ENCODE assay signal across 10 mouse cellular contexts in the genomic region with DNA sequence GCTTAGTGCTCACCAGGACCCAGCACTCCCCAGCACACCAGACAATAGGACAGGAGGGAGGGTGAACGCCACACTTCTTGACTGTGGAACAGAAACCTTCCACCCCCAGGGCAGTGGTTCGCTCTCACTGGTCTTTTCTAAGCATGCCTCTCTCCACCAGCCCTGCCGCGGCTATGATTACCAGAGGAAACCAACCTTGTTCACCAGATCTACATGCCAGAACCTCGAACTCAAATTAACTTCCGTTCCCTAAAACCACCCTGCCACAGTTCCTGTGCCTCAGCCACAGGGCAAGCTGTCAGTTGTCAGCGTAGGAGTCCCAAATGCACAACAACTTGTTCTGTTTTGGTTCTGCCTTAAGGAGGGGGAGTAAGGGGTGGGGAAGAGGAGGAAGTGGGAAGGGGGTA. TPM values are rescaled to one million over a fixed set of nuclear protein-coding genes. Genes with fewer than 3 reads are reported as not detected.
DNase-seq lines count a peak whose midpoint lies in the region; ATAC-seq lines count a peak whose summit lies in the region.
"Had no signal": no experiment of that assay in that cellular context is flagged by ENCODE, and none has a peak within 500 bp of the region (broad histone marks: within the 10 kb centered on the region; RNA-seq: fewer than 3 reads in every experiment).

No protein-coding gene starts in this region.

- H3K27ac ChIP-seq in heart, embryonic 10.5 days: 0 out of 2 replicates have a peak overlapping the region, but pooled peaks have one; percentile 22
- H3K27ac ChIP-seq in hindbrain, embryonic 15.5 days (replicated peaks): no peak overlapping the region
- no peak overlapping the region; the same call in 1 of the 2 replicates for H3K27ac ChIP-seq in midbrain, embryonic 10.5 days (replicated peaks)

- DNase-seq in heart, embryonic 10.5 days (ENCODE audit: low spot score): no peak
- no peak for DNase-seq in heart, adult 9 months (ENCODE audit: low spot score in 2 of 2)
- DNase-seq in T-cell, adult 2 months (ENCODE audit: low spot score): peak; percentile 73
- peak; percentile 22 for DNase-seq in midbrain, embryonic 10.5 days (ENCODE audit: low spot score)
- peak; percentile 16 to 33 for DNase-seq in thymus, postnatal 10 days (ENCODE audit: low spot score in 2 of 2)
- DNase-seq in layer of hippocampus, adult 9-10 months (ENCODE audit: low spot score): no peak

- 0 out of 2 replicates have a peak, but pooled peaks have one; percentile 23 for ATAC-seq in hindbrain, embryonic 15.5 days (ENCODE audit: low FRiP score, low read depth)
- ATAC-seq in erythroid progenitor cell, adult 5-6 weeks (replicated peaks; ENCODE audit: low FRiP score, poor library complexity, severe bottlenecking): no peak
- ATAC-seq: Patski had no signal

- no peak overlapping the region for H3K9ac ChIP-seq in hindbrain, embryonic 15.5 days

- H3K4me1 ChIP-seq in heart, embryonic 10.5 days: peaks cover 20% of the 10 kb centered on the region
- no peaks in the 10 kb centered on the region for H3K4me1 ChIP-seq in hindbrain, embryonic 15.5 days (replicated peaks)
- H3K4me1 ChIP-seq in midbrain, embryonic 10.5 days: peaks cover 12% of the 10 kb centered on the region

- peak overlapping the region; percentile 35 for H3K4me3 ChIP-seq in heart, embryonic 10.5 days
- H3K4me3 ChIP-seq in hindbrain, embryonic 15.5 days: no peak overlapping the region
- H3K4me3 ChIP-seq in midbrain, embryonic 10.5 days: peak overlapping the region; percentile 20

- WGBS in heart, embryonic 10.5 days: 6% methylated on average over 7 of the region's 7 CpGs
- 9% methylated on average over 7 of the region's 7 CpGs for WGBS in hindbrain, embryonic 15.5 days
- WGBS in midbrain, embryonic 10.5 days: 8% methylated on average over 7 of the region's 7 CpGs

- H3K27me3 ChIP-seq in heart, embryonic 10.5 days (ENCODE audit: insufficient read depth, poor library complexity, severe bottlenecking): no peaks in the 10 kb centered on the region
- H3K27me3 ChIP-seq in hindbrain, embryonic 15.5 days: no peaks in the 10 kb centered on the region
- H3K27me3 ChIP-seq in midbrain, embryonic 10.5 days (ENCODE audit: low read depth, poor library complexity, severe bottlenecking): no peaks in the 10 kb centered on the region

- no peaks in the 10 kb centered on the region for H3K9me3 ChIP-seq in heart, embryonic 10.5 days
- H3K9me3 ChIP-seq in hindbrain, embryonic 15.5 days: no peaks in the 10 kb centered on the region
- no peaks in the 10 kb centered on the region; the same call in 1 of the 2 replicates for H3K9me3 ChIP-seq in midbrain, embryonic 10.5 days (replicated peaks)

- no peaks in the 10 kb centered on the region for H3K36me3 ChIP-seq in heart, embryonic 10.5 days
- H3K36me3 ChIP-seq in hindbrain, embryonic 15.5 days: no peaks in the 10 kb centered on the region
- H3K36me3 ChIP-seq in midbrain, embryonic 10.5 days: no peaks in the 10 kb centered on the region

- peak overlapping the region; percentile 22 for H3K4me2 ChIP-seq in hindbrain, embryonic 15.5 days

RNA-seq across cellular contexts. Expression of gene Prss39, which starts 12.4 kb away (rescaled TPM):
- not detected in 2 replicates for polyA plus RNA-seq in heart, embryonic 10.5 days (2016; fragmentation: Nextera tagmentation; extraction: Ambion mirVana)
- not detected in 2 replicates for polyA plus RNA-seq in hindbrain, embryonic 15.5 days (2015; fragmentation: Nextera tagmentation; extraction: Ambion mirVana)
- not detected in 2 replicates for polyA plus RNA-seq in midbrain, embryonic 10.5 days (2016; fragmentation: Nextera tagmentation; extraction: Ambion mirVana)
- total RNA-seq in erythroid progenitor cell, adult 5-6 weeks (2015; ENCODE audit: low replicate concordance): not detected in 2 replicates
- total RNA-seq in erythroid progenitor cell, adult 5-6 weeks (2017; ENCODE audit: low replicate concordance): not detected in 2 replicates
- total RNA-seq: layer of hippocampus, postnatal 36 days had no signal
- polyA plus RNA-seq: Patski had no signal

RNA-seq across cellular contexts. Expression of gene Cfc1, which starts 24.9 kb away (rescaled TPM):
- polyA plus RNA-seq in heart, embryonic 10.5 days (2016; fragmentation: Nextera tagmentation; extraction: Ambion mirVana): 1.5 and 2.0 TPM in 2 replicates
- 0.14 and 0.45 TPM in 2 replicates for polyA plus RNA-seq in hindbrain, embryonic 15.5 days (2015; fragmentation: Nextera tagmentation; extraction: Ambion mirVana)
- polyA plus RNA-seq in midbrain, embryonic 10.5 days (2016; fragmentation: Nextera tagmentation; extraction: Ambion mirVana): not detected in 2 replicates
- not detected in 2 replicates for total RNA-seq in erythroid progenitor cell, adult 5-6 weeks (2015; ENCODE audit: low replicate concordance)
- total RNA-seq in erythroid progenitor cell, adult 5-6 weeks (2017; ENCODE audit: low replicate concordance): not detected in 2 replicates
- total RNA-seq: layer of hippocampus, postnatal 36 days had no signal
- polyA plus RNA-seq: Patski had no signal

RNA-seq across cellular contexts. Expression of gene Prss40, which starts 50.2 kb away (rescaled TPM):
- polyA plus RNA-seq in heart, embryonic 10.5 days (2016; fragmentation: Nextera tagmentation; extraction: Ambion mirVana): 0.13 TPM in 1 of 2 replicates, not detected in the other
- polyA plus RNA-seq in hindbrain, embryonic 15.5 days (2015; fragmentation: Nextera tagmentation; extraction: Ambion mirVana): 0.21 TPM in 1 of 2 replicates, not detected in the other
- not detected in 2 replicates for polyA plus RNA-seq in midbrain, embryonic 10.5 days (2016; fragmentation: Nextera tagmentation; extraction: Ambion mirVana)
- total RNA-seq in erythroid progenitor cell, adult 5-6 weeks (2015; ENCODE audit: low replicate concordance): not detected in 2 replicates
- not detected in 2 replicates for total RNA-seq in erythroid progenitor cell, adult 5-6 weeks (2017; ENCODE audit: low replicate concordance)
- total RNA-seq: layer of hippocampus, postnatal 36 days had no signal
- polyA plus RNA-seq: Patski had no signal

RNA-seq across cellular contexts. Expression of gene Ptpn18, which starts 51.0 kb away (rescaled TPM):
- 8.1 and 9.1 TPM in 2 replicates for polyA plus RNA-seq in heart, embryonic 10.5 days (2016; fragmentation: Nextera tagmentation; extraction: Ambion mirVana)
- 5.0 and 6.1 TPM in 2 replicates for polyA plus RNA-seq in hindbrain, embryonic 15.5 days (2015; fragmentation: Nextera tagmentation; extraction: Ambion mirVana)
- 6.1 and 7.3 TPM in 2 replicates for polyA plus RNA-seq in midbrain, embryonic 10.5 days (2016; fragmentation: Nextera tagmentation; extraction: Ambion mirVana)
- 9.2 and 11.9 TPM in 2 replicates for total RNA-seq in erythroid progenitor cell, adult 5-6 weeks (2015; ENCODE audit: low replicate concordance)
- 39.5 and 42.1 TPM in 2 replicates for total RNA-seq in erythroid progenitor cell, adult 5-6 weeks (2017; ENCODE audit: low replicate concordance)

Comparison
In these comparisons a context has a peak if more than half of its experiments do, and no peak if none do; other contexts are left out.
1. DNase-seq: peak in T-cell, adult 2 months (single experiment), midbrain, embryonic 10.5 days (single experiment) and thymus, postnatal 10 days (2 of 2); none in heart, embryonic 10.5 days (single experiment), heart, adult 9 months (0 of 2) and layer of hippocampus, adult 9-10 months (single experiment).